Mouse (Mus musculus): ENCODE results near the gene Sprr2b. TPM values are rescaled to one million over a fixed set of nuclear protein-coding genes. Genes with fewer than 3 reads are reported as not detected.
"Not testable (repeated sequence)": the region's sequence is repeated elsewhere in the genome, so short reads cannot be mapped to it uniquely, and the experiment has no call there.

Sprr2b gene
- polyA plus RNA-seq (2012; fragmentation: generic; extraction: Trizol), result 0.06 TPM

GRCm38 (mm10) chr3:92316320-92316719 lies at the start of gene Sprr2b:
Gene Sprr2b (plus strand): TSS chr3:92316620.
- Histone ChIP-seq H3K4me3 (no peak within 1 kb of the TSS), H3K36me3 (ENCODE audit: control insufficient read depth, insufficient read depth) (no peaks in the 10 kb centered on the region), H3K27me3 (ENCODE audit: control insufficient read depth, insufficient read depth, insufficient read length) (no peaks in the 10 kb centered on the region), H3ac (ENCODE audit: control insufficient read depth, insufficient read length) (no peak within 1 kb of the TSS), H3K4me2 (ENCODE audit: low read depth) (no peak within 1 kb of the TSS), H3K79me2 (ENCODE audit: control insufficient read depth, insufficient read depth) (no peaks in the 10 kb centered on the region)
- no peak for TF ChIP-seq E2F4 (IDR thresholded peaks at IDR 0.05; ENCODE audit: insufficient read depth)
- no peak for TF ChIP-seq POLR2A (IDR thresholded peaks at IDR 0.05; ENCODE audit: insufficient read length, low read depth)
- no peak for TF ChIP-seq TCF12 (IDR thresholded peaks at IDR 0.05; ENCODE audit: insufficient read depth, poor library complexity, severe bottlenecking)

- H3K27me3 ChIP-seq (ENCODE audit: control insufficient read depth, insufficient read depth, insufficient read length); H3K4me2 ChIP-seq (ENCODE audit: low read depth); H3ac ChIP-seq (ENCODE audit: control insufficient read depth, insufficient read length); H3K36me3 ChIP-seq (ENCODE audit: control insufficient read depth, insufficient read depth); H3K4me3 ChIP-seq; H3K79me2 ChIP-seq (ENCODE audit: control insufficient read depth, insufficient read depth): not testable (repeated sequence)
These were observed 44.9 kb upstream of the Sprr2b start for GRCm38 (mm10) chr3:92271414-92271985.

- H3K27me3 ChIP-seq (ENCODE audit: control insufficient read depth, insufficient read depth, insufficient read length); H3K36me3 ChIP-seq (ENCODE audit: control insufficient read depth, insufficient read depth); H3K79me2 ChIP-seq (ENCODE audit: control insufficient read depth, insufficient read depth); H3K4me3 ChIP-seq; H3ac ChIP-seq (ENCODE audit: control insufficient read depth, insufficient read length); H3K4me2 ChIP-seq (ENCODE audit: low read depth): not testable (repeated sequence)
These were observed 42.9 kb upstream of the Sprr2b start for GRCm38 (mm10) chr3:92273504-92273903.

GRCm38 (mm10) chr3:92274018-92274417 lies 42.4 kb upstream of the Sprr2b start:
- not testable (repeated sequence) for H3K36me3 ChIP-seq (ENCODE audit: control insufficient read depth, insufficient read depth); H3K4me2 ChIP-seq (ENCODE audit: low read depth); H3K79me2 ChIP-seq (ENCODE audit: control insufficient read depth, insufficient read depth); H3K4me3 ChIP-seq; H3K27me3 ChIP-seq (ENCODE audit: control insufficient read depth, insufficient read depth, insufficient read length); H3ac ChIP-seq (ENCODE audit: control insufficient read depth, insufficient read length)

- H3K36me3 ChIP-seq (ENCODE audit: control insufficient read depth, insufficient read depth); H3K4me3 ChIP-seq; H3ac ChIP-seq (ENCODE audit: control insufficient read depth, insufficient read length); H3K27me3 ChIP-seq (ENCODE audit: control insufficient read depth, insufficient read depth, insufficient read length); H3K4me2 ChIP-seq (ENCODE audit: low read depth); H3K79me2 ChIP-seq (ENCODE audit: control insufficient read depth, insufficient read depth): not testable (repeated sequence)
These were observed 36.8 kb upstream of the Sprr2b start for GRCm38 (mm10) chr3:92279663-92280062.

GRCm38 (mm10) chr3:92280963-92281606 lies 35.3 kb upstream of the Sprr2b start:
- not testable (repeated sequence) for H3ac ChIP-seq (ENCODE audit: control insufficient read depth, insufficient read length); H3K4me2 ChIP-seq (ENCODE audit: low read depth); H3K79me2 ChIP-seq (ENCODE audit: control insufficient read depth, insufficient read depth); H3K4me3 ChIP-seq; H3K27me3 ChIP-seq (ENCODE audit: control insufficient read depth, insufficient read depth, insufficient read length); H3K36me3 ChIP-seq (ENCODE audit: control insufficient read depth, insufficient read depth)

- H3K4me2 ChIP-seq (ENCODE audit: low read depth); H3K79me2 ChIP-seq (ENCODE audit: control insufficient read depth, insufficient read depth); H3K4me3 ChIP-seq; H3K36me3 ChIP-seq (ENCODE audit: control insufficient read depth, insufficient read depth); H3K27me3 ChIP-seq (ENCODE audit: control insufficient read depth, insufficient read depth, insufficient read length); H3ac ChIP-seq (ENCODE audit: control insufficient read depth, insufficient read length): not testable (repeated sequence)
These were observed 31.3 kb upstream of the Sprr2b start, which contains the start of gene Sprr2a3 for GRCm38 (mm10) chr3:92285101-92285500. Gene Sprr2a3 (plus strand): TSS chr3:92285417.

- H3K79me2 ChIP-seq (ENCODE audit: control insufficient read depth, insufficient read depth); H3K36me3 ChIP-seq (ENCODE audit: control insufficient read depth, insufficient read depth); H3K4me2 ChIP-seq (ENCODE audit: low read depth); H3ac ChIP-seq (ENCODE audit: control insufficient read depth, insufficient read length); H3K27me3 ChIP-seq (ENCODE audit: control insufficient read depth, insufficient read depth, insufficient read length); H3K4me3 ChIP-seq: not testable (repeated sequence)
These were observed 27.9 kb upstream of the Sprr2b start for GRCm38 (mm10) chr3:92288489-92288888.

GRCm38 (mm10) chr3:92307406-92307805 lies 9.0 kb upstream of the Sprr2b start:
- H3K79me2 ChIP-seq (ENCODE audit: control insufficient read depth, insufficient read depth), result no peaks in the 10 kb centered on the region
- H3ac ChIP-seq (ENCODE audit: control insufficient read depth, insufficient read length), result no peak overlapping the region
- H3K4me3 ChIP-seq, result no peak overlapping the region
- no peak overlapping the region for H3K4me2 ChIP-seq (ENCODE audit: low read depth)
- TF ChIP-seq MAX (IDR thresholded peaks at IDR 0.05; ENCODE audit: low read depth) (no peak), SRF (IDR thresholded peaks at IDR 0.05; ENCODE audit: control insufficient read depth, insufficient read length, low read depth) (no peak), POLR2AphosphoS2 (IDR thresholded peaks at IDR 0.05; ENCODE audit: insufficient read length, low read depth) (no peak), E2F4 (IDR thresholded peaks at IDR 0.05; ENCODE audit: insufficient read depth) (no peak), CEBPB (IDR thresholded peaks at IDR 0.05; ENCODE audit: insufficient read depth, poor library complexity, severe bottlenecking) (no peak), REST (IDR thresholded peaks at IDR 0.05; ENCODE audit: insufficient read depth, insufficient read length) (no peak), MYOG (IDR thresholded peaks at IDR 0.05; ENCODE audit: control insufficient read depth in 1 of 3, insufficient read depth in 1 of 3, insufficient read length in 2 of 3, low read depth in 2 of 3) (no peak), TCF3 (IDR thresholded peaks at IDR 0.05; ENCODE audit: insufficient read length, low read depth) (no peak), USF1 (IDR thresholded peaks at IDR 0.05; ENCODE audit: low read depth) (no peak), POLR2A (IDR thresholded peaks at IDR 0.05; ENCODE audit: insufficient read length, low read depth) (no peak), MYOD1 (IDR thresholded peaks at IDR 0.05; ENCODE audit: control insufficient read depth in 1 of 3, insufficient read length in 2 of 3, low read depth in 2 of 3) (no peak), TCF12 (IDR thresholded peaks at IDR 0.05; ENCODE audit: insufficient read depth, poor library complexity, severe bottlenecking) (no peak)
- no peaks in the 10 kb centered on the region for H3K27me3 ChIP-seq (ENCODE audit: control insufficient read depth, insufficient read depth, insufficient read length)
- H3K36me3 ChIP-seq (ENCODE audit: control insufficient read depth, insufficient read depth), result no peaks in the 10 kb centered on the region

Data from myocyte (in vitro differentiated cells).